Comparison of ENCODE assay signal across 26 mouse cellular contexts in genomic region chr7:139899505-139899904, GRCm38 (mm10). TPM values are rescaled to one million over a fixed set of nuclear protein-coding genes. Genes with fewer than 3 reads are reported as not detected.
DNase-seq lines count a peak whose midpoint lies in the region; TF ChIP-seq lines count a peak whose summit lies in the region.
"Had no signal": no experiment of that assay in that cellular context is flagged by ENCODE, and none has a peak within 500 bp of the region (broad histone marks: within the 10 kb centered on the region; RNA-seq: fewer than 3 reads in every experiment).

No protein-coding gene starts in this region.

- peak; percentile 69 for DNase-seq in layer of hippocampus, adult 9-11 months
- DNase-seq in layer of hippocampus, postnatal 25 days (ENCODE audit: extremely low spot score in 1 of 2, low spot score in 1 of 2) = no peak
- DNase-seq in right cerebral cortex, adult 18-20 months = peak; percentile 73
- no peak for DNase-seq in right cerebral cortex, postnatal 4 days
- peak; percentile 89 to 94 for DNase-seq in cerebellum, adult 2 months
- DNase-seq in cerebellum, postnatal 36 days = peak; percentile 87 to 88
- DNase-seq in thymus, postnatal 25 days = no peak
- DNase-seq in gastrocnemius, adult 2 months = no peak
- DNase-seq: adrenal gland, postnatal 36 days; B cell, adult 2 months; kidney, postnatal 10 days; liver, embryonic 13.5 days; lung, embryonic 14.5 days; lung, postnatal 4 days; thymus, adult 2 months had no signal

- TF ChIP-seq CTCF in cerebellum, adult 2 months (IDR thresholded peaks at IDR 0.05; ENCODE audit: borderline replicate concordance, insufficient read depth, low read depth, low read length) = no peak
- no peak for TF ChIP-seq CTCF in gastrocnemius, adult 2 months (IDR thresholded peaks at IDR 0.05)

- no peaks in the 10 kb centered on the region for H3K27me3 ChIP-seq in cerebellum, adult 2 months (ENCODE audit: control insufficient read depth, insufficient read depth, low read length)

- WGBS in cerebellum, adult 2 months = 15% methylated on average over 7 of the region's 7 CpGs

- intact Hi-C loops in gastrocnemius, adult 2 months (cut with DNase I) = no loop called here

- peaks cover 52% of the 10 kb centered on the region for H3K4me1 ChIP-seq in cerebellum, adult 2 months (ENCODE audit: control insufficient read depth, insufficient read depth, low read length)
- H3K4me1 ChIP-seq: liver, embryonic 13.5 days had no signal

- H3K27ac ChIP-seq in cerebellum, adult 2 months (ENCODE audit: insufficient read depth, low read length) = peak overlapping the region; percentile 84
- no peak overlapping the region for H3K27ac ChIP-seq in gastrocnemius, adult 2 months
- H3K27ac ChIP-seq: forebrain, embryonic 15.5 days; hindbrain, postnatal 0 days; limb, embryonic 13.5 days; liver, embryonic 13.5 days; midbrain, embryonic 12.5 days; neural tube, embryonic 12.5 days had no signal

- TF ChIP-seq POLR2A in cerebellum, adult 2 months (IDR thresholded peaks at IDR 0.05; ENCODE audit: borderline replicate concordance, insufficient read depth, low read length) = 0 out of 2 replicates have a peak, but pooled peaks have one; percentile 27

- no peak overlapping the region for H3K4me3 ChIP-seq in cerebellum, adult 2 months (replicated peaks; ENCODE audit: insufficient read depth, low read depth, low read length)
- H3K4me3 ChIP-seq in gastrocnemius, adult 2 months = no peak overlapping the region
- H3K4me3 ChIP-seq: forebrain, embryonic 15.5 days; limb, embryonic 13.5 days; liver, embryonic 13.5 days; midbrain, embryonic 12.5 days; neural tube, embryonic 12.5 days had no signal

RNA-seq across cellular contexts. Expression of gene Kndc1, which starts 5.0 kb away (rescaled TPM):
- total RNA-seq in layer of hippocampus, postnatal 25 days (2021) = 10 to 100 TPM; 90.1 to 95.0 TPM
- 139 and 160 TPM in 2 replicates for polyA plus RNA-seq in cerebellum, adult 2 months (2012; rRNA removed)
- total RNA-seq in gastrocnemius, adult 2 months (2021) = not detected
- total RNA-seq: hematopoietic stem cell, adult 5-6 weeks had no signal

RNA-seq across cellular contexts. Expression of gene Utf1, which starts 44.1 kb away (rescaled TPM):
- not detected for total RNA-seq in layer of hippocampus, postnatal 25 days (2021)
- polyA plus RNA-seq in cerebellum, adult 2 months (2012; rRNA removed) = 0.16 TPM in 1 of 2 replicates, not detected in the other
- not detected for total RNA-seq in gastrocnemius, adult 2 months (2021)
- total RNA-seq: adrenal gland, postnatal 36 days; gastrocnemius, postnatal 4 days; hematopoietic stem cell, adult 5-6 weeks; hindbrain, postnatal 0 days; layer of hippocampus, adult 8-10 months had no signal
- polyA plus RNA-seq: embryonic facial prominence, embryonic 14.5 days; forebrain, embryonic 15.5 days; hindbrain, postnatal 0 days; intestine, postnatal 0 days; liver, embryonic 13.5 days; midbrain, embryonic 12.5 days; neural tube, embryonic 12.5 days; stomach, embryonic 16.5 days had no signal

Comparison
In these comparisons a context has a peak if more than half of its experiments do, and no peak if none do; other contexts are left out.
1. DNase-seq: peak in layer of hippocampus, adult 9-11 months (single experiment), right cerebral cortex, adult 18-20 months (single experiment), cerebellum, adult 2 months (2 of 2) and cerebellum, postnatal 36 days (2 of 2); none in layer of hippocampus, postnatal 25 days (0 of 2), right cerebral cortex, postnatal 4 days (single experiment), thymus, postnatal 25 days (single experiment) and gastrocnemius, adult 2 months (single experiment).
2. RNA of gene Kndc1, which starts 5.0 kb away (total RNA-seq): 90.1 to 95.0 TPM in layer of hippocampus, postnatal 25 days; not detected in gastrocnemius, adult 2 months; every median in the first group is over 10 times any median in the second.